Mouse (Mus musculus): Measurements from ENCODE around the gene Rcc1. TPM values are rescaled to one million over a fixed set of nuclear protein-coding genes. Genes with fewer than 3 reads are reported as not detected.

Gene Rcc1
- total RNA-seq, 2 experiments from 2014 or later: 11.1 to 13.1 TPM

DNA sequence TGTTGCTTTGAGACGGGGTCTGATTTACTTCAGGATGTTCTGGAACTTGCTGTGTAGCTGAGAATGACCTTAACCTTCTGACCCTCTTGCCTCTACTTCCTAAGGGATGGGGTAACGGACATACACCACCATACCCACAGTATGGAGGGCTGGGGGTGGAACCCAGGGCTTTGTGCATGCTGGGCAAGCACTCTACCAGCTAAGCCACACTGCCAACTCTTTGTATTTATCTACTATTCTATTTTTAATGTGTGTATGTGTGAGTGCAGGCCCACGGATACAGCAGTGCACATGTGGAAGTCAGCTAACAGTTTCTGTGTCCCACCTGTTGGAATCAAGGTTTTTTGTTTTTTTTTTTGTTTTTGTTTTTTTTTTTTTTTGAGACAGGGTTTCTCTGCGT, 6.1 kb upstream of the Rcc1 start:
- no peak for DNase-seq (ENCODE audit: extremely low spot score in 1 of 2, low spot score in 1 of 2)

DNA sequence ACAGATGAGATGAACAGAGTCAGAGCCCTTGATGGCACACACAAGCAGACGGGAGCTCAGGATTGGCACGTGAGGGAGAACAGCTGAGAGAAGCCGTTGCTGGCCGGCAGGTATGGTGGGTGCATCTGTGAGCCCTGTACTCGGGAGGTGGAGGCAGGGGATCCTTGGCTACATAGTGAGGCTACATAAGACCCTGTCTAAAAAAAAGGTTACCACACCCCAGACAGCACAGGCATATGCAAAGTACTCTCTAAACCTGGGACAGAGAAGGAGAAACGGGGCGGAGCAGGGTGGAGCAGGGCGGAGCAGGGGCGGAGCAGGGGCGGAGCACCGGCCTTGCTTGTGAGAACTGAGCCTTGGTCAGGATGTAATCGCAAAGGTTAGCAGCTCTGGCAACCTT, 2.8 kb upstream of the Rcc1 start:
- no peak for DNase-seq (ENCODE audit: extremely low spot score in 1 of 2, low spot score in 1 of 2)

DNA sequence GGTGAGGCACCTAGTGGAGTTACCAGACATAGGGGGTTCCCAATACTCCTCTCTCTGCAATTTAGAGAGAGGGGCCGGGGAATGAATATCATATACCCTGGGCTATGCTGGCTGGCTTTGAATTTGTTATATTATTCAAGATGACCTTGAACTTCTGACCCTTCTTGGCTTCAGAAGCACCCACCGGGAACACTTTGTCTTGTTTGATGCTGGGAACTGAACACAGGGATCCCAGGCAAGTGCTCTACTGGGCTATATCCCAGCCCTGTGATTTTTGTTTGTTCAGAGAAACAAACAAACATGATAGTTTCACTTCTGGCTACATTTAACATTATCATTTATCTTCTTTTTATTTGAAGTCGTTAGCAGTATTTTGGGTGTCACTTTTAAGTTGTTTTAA, 2.0 kb upstream of the Rcc1 start:
- DNase-seq (ENCODE audit: extremely low spot score in 1 of 2, low spot score in 1 of 2): no peak

DNA sequence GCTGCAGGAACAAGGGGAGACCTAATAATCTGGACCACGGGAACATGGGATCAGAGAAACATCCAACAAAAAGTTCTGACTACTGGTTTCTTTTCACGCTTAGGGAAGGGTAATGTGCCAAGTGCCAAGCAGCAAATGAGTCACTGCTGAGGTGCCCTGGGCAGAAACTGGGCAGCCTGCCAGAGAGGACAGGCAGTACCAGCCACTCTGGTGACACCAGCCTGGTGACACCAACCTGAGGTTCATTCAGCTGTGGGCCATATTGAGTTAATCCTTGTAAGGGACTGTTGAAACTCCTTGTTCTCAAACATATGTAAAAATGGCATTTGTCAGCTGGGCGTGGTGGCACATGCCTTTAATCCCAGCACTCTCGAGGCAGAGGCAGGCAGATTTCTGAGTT, 1.2 kb upstream of the Rcc1 start:
- DNase-seq (ENCODE audit: extremely low spot score in 1 of 2, low spot score in 1 of 2): no peak

DNA sequence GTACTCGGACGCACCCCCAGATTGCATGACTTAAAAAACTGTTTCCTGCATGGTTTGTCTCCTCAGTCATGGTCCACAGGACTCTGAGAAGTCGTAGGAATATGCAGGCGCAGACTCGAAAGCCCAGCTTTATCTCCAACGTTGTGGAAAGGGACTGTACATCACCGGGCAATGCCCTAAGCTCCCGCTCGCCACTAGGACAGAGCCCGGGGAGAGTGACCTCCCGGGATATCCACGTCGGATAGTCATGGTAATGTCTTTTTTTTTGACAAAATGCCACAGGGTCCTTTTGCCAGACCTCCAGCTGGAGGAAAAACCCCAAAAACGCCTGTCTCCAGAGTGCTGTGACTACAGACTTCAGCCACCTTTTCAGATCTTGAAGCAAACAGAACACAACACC, 666 bp downstream of the Rcc1 start:
- DNase-seq (ENCODE audit: extremely low spot score in 1 of 2, low spot score in 1 of 2): no peak

DNA sequence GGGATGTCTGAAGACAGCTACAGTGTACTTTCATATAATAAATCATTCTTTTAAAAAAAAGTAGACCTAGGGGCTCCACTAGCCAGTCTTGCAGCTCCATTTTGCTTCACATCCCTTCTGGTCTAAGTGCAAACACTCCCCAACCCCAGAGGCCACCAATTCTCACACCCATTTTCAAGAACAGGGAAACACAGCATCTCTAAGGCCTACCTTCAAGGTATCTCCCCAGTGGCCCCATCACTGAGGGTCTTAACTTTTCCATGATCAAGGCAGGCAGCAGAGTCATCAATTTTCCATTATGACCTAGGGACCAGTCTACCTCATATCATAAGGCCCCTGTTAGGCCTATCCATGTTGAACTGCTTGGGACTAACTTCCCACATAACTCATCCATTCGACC, 2.0 kb downstream of the Rcc1 start:
- DNase-seq (ENCODE audit: extremely low spot score in 1 of 2, low spot score in 1 of 2): no peak

DNA sequence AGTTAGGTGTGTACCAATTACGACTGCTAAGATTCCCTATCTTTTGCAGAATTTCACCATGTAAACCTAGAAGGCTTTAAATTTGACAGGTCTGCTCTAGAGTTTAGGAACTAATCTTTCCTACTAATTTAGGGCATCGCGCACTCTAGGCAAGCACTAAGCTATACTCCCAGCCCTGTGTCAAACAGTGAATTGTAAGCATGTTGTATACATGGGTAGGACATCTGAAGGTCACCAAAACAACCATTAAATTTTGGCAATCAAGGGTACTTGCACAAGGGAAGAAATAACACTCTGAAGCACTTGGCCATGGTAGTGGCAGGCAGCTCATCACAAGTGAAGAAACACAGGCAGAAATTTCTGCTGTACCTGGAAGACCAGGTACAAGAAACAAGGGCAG, 2.6 kb downstream of the Rcc1 start:
- no peak for DNase-seq (ENCODE audit: extremely low spot score in 1 of 2, low spot score in 1 of 2)

DNA sequence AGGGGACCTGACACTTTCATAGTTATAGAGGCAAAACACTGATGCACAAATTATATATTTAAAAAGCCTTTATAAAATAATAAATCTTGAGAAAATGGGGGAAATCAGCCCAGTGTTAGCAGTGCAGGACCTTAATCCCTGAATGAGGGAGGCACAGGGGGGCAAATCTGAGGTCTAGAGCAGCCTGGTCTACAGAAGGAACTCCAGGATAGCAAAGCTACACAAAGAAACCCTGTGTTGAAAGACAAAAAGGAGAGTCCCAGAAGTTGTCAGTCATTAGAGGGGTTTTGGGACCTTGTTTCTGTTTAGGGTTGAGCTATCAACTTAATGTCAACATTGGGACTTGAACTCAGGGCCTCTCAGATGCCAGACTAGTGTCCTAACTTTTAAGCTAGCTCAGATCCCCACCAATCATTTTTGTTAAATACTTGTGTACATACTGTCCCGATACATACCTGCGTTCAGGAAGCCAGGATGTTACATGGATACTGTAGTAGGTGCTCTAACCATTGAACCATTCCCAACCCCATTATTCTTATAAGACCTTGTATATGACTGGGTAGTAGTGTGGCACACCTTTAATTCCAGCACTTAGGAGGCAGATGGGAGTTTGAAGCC, 3.2 kb downstream of the Rcc1 start:
- DNase-seq (ENCODE audit: extremely low spot score in 1 of 2, low spot score in 1 of 2): no peak

DNA sequence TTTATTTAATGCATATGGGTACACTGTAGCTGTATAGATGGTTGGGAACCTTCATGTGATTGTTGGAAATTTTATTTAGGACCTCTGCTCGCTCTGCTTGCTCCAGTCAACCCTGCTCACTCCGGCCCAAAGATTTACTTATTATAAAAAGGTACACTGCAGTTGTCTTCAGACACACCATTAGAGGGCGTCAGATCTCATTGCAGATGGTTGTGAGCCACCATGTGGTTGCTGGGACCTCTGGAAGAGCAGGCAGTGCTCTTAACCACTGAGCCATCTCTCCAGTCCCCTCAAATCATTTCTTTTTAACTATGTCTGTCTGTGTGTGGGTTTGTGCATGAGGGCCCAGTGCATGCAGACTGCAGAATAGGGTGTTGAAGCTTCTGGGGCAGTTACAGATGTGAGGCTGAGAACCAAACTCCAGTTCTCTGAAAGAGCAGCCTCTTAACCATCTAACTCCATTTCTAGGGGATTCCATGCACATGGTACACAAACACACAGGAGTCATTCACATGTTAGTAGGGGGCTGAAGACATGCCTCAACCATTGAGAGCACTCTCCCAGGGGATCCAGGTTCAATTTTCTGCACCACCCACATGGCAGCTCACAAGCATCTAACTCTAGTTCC, 3.8 kb downstream of the Rcc1 start:
- no peak for DNase-seq (ENCODE audit: extremely low spot score in 1 of 2, low spot score in 1 of 2)

DNA sequence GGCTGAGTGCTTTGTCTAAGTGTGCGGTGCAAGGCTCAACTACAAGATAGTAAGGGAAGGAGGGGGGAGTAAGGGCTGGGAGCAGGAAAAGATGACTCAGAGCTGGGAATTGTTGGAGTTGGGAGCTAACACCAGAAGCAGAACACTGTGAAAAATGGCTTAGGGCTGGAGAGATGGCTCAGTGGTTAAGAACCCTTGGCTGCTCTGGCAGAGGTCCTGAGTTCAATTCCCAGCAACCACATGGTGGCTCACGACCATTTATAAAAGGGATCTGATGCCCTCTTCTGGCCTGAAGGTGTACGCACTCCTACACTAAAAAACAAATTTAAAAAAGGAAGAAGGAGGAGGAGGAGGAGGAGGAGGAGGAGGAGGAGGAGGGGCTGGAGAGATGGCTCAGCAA, 6.7 kb downstream of the Rcc1 start:
- DNase-seq (ENCODE audit: extremely low spot score in 1 of 2, low spot score in 1 of 2): no peak

DNA sequence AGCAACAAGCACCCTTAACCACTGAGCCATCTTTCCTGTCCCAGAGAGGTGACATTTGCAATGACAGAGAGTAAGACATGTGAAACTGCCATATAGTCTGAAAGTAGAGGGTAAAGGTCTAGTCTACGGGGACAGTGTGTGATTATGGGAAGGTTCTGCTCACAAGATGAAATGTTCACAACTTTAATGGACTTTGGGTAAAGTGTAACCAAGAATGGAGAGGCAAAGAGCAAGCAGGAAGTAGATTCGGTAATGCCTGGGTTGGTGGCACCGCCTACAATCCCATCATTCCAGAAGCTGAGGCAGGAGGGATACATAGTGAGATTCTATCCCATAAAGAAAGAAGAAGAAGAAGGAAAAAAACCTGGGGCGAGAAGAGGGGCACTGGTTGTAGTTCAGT, 7.1 kb downstream of the Rcc1 start:
- DNase-seq (ENCODE audit: extremely low spot score in 1 of 2, low spot score in 1 of 2): no peak

DNA sequence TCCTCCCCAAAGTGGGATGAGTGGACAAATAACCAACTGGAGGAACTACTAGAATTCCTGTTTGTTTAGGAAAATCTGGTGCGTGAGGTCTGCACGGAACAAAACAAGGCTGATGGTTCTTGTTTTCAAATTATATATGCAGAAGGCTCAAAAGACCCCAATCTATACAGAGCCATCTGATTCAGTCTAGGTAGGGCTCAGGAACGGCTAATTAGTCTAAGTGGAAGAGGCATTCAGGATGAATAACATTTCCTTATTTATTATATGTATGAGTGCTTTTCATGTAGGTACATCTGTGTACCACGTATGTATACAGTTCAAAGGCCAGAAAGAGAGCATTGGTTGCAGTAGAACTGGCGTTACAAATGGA, 7.6 kb downstream of the Rcc1 start:
- no peak for DNase-seq (ENCODE audit: extremely low spot score in 1 of 2, low spot score in 1 of 2)

DNA sequence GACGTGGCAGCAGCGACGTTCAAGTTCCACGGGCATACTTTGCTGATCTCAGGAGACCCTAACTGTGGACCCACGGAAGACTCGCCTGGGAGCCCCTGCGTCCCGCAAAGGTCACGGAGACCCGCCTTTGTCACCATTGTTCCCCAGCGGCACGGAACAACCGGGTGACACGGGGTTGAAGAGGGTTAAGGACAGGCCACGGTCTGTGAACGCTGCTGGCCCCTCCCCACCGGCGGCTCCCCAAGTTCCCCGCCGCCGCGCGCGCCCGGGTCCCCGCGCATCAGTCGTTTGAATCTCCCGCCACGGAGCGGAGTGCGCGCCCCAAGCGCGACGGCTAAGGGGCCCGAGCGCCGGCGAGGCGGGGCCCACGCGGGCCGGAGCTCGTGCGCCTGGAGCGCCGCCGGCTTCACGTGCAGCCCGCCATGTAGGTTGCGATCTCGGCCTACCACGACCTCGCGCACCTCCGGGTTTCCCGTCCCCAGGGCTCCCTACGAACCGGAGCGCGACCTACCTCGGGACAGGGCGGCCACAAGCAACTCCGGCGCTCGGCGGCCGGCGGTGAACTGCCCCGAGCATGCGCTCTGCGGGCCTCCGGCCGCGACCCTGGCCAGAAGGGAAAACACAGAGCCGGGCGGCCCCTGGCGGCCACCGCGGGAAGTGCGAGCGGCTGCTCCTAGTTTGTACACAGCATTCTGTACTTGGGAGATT, 8.1 kb downstream of the Rcc1 start:
- DNase-seq (ENCODE audit: extremely low spot score in 1 of 2, low spot score in 1 of 2): peak; percentile 98 to 99

DNA sequence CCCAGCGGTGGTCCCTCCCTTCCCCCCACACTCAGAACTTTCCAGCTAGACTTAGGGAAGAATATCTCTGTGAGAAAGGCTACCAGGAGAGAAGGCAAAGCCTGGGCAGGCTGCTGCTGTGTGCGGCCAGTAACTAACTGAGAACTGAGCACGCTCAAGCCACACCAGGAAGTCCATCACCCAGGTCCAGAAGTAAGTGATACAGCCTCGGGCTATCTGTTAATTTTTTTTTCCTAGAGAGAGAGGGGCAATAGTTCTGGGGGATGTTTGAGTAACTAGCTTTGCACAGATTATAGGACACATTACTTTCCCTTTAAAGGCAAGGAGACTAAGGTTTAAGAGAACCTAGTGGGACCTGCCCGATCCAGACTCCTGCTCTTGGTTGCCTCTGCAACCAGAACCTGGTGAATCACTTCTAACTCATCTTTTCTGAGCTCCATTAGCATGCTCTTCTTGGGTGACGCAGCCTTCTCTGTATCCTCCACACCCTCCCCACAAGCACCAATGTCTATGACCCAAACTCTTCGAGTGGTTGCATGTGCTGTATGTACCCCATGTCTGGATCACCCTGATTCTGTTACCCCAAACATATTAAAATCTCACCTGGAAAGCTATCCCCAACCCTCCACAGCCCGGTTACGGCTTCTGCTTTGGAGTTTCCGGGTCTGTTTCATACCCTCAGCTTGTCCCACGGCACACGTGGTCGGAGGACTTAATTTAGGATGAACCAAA, 8.8 kb downstream of the Rcc1 start:
- no peak for DNase-seq (ENCODE audit: extremely low spot score in 1 of 2, low spot score in 1 of 2)

DNA sequence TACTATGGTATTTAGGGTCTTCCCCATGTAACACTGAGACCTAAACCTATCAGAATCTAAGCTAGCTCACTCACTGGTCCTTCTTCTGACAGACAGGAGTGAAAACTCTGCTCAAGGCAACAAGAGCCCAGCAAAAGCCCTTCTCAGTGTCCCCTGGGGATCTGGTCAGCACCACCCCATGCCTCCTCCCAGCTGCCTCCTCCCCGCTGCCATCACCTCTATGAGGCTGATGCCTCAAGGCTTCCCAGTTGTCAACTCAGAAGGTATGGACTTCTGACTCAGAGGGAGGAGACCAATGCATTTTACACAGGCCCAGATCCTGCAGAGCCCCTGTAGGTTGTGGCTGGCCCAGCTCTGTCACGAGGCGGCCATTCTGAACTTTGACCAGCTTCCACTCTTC, 12.0 kb downstream of the Rcc1 start:
- no peak for DNase-seq (ENCODE audit: extremely low spot score in 1 of 2, low spot score in 1 of 2)

DNA sequence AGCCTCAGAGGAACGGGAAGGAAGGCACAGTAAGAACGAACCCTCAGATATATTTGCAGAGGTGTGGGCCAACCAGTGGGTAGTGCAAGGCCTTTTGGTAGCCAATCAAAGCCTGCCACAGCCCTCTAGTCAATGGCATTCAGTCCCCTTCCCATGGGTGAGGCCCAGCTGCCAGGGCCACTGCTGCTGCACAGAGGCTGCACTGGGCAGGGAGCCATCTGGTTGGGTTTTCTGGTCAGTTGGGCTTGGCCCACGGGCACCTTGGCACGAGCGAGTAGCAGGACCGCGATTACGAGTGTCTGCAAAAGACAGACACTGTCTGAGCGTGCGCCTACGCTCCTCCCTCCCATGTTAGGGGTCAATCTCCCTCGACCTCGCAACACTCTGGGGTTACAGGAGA, 14.5 kb downstream of the Rcc1 start:
- DNase-seq (ENCODE audit: extremely low spot score in 1 of 2, low spot score in 1 of 2): peak in 1 of 2 experiments; percentile 40

DNA sequence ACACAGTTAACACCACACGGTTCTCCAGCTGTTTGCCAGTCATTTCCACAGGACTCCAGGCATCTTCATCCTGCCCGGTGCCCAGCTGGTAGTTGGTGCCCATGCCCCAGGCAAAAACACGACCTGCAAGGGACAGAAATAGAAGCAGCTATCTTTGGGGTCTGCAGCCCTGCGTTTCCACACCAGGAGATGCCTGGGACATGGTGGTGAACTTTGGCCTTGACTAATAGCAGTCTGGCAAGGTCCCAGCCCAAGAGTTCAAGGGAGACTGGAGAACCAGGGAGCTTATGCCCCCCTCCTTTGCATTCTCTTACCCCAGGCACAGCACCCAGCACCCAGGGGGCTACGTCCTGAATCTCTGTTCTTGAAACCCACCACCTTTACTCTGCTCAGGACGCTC, 20.5 kb downstream of the Rcc1 start:
- DNase-seq (ENCODE audit: extremely low spot score in 1 of 2, low spot score in 1 of 2): no peak

DNA sequence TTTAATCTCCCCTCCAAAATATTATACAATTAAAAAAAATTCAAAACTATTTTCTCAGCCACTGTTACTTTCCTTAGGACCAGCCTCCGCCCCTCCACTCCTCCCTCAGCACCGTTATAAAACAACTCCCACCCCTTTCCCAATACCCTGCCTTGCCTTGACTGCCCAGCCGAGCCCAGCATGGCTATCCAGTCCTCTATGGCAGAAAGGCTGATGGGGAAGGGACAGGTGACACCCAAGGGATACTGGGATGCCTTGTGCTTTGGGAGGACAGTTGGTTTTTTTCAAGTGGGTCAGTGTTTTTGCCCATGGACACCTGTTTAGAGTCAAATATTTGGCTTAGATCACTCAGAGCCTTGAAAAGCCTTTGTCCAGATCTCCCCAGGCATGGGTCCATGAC, 21.4 kb downstream of the Rcc1 start:
- no peak for DNase-seq (ENCODE audit: extremely low spot score in 1 of 2, low spot score in 1 of 2)

DNA sequence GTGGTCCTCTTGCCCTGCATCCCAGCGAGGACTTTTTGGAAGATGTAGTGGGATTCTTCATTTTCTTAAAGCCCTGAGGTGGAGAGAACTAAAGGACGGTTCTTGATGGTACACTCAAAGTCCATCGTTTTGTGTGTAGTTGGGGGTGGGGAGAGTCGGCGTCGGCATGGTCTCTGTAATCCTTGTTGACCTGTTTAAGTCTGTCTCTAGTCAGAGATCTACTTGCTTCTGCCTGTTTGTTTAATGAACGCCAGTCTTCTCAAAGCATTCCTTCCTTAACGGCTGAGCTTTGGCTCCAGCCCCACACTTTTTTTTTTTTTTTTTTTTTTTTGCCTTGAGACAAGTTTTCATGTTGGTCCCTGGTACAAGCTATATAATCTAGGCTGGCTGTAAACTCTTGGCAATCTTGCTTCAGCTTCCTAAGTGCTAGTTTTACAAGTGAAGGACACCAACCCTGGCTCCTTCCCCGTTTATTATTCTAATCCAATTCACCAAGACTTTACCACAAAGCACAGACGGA, 23.5 kb downstream of the Rcc1 start:
- no peak for DNase-seq (ENCODE audit: extremely low spot score in 1 of 2, low spot score in 1 of 2)

DNA sequence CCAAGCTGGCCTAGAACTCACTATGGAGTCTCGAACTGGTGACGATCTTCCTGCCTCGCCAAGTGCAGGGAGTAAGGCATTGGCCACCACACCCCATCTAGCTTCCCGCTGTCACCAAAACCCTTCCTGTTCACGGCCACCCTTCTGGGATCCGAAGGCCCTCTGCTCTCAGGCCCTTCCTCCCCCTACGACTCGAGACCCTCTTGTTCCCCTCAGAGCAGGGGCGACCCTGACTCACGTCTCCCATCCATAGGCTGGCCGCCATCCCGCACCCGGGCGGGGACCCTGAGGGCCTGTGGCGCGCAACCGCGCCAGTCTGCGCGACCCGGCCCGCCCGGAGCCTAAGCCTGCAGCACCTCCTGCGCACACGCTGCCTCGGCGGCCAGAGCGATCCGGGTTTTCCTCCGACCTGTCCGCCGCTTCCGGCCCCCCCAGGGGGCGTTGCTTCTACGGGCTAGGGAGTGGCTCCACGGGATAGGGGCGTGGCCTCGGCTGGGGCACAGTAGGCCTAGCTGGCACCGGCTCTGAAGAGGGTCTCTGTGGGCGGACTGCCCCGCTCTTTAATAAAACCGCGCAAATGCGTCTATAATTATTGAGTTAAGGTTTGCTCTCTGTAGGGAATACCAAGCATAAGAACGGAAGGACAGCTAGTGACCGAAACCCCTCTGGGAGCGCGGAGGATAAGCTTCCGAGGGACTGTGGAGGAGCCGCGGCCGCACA, 24.1 kb downstream of the Rcc1 start, which contains the start of gene Trnau1ap:
Gene Trnau1ap, minus strand, starts transcription at position 424 of the 720 bp plus-strand sequence.
- peak; percentile 67 for DNase-seq (ENCODE audit: extremely low spot score in 1 of 2, low spot score in 1 of 2)
